Mouse (Mus musculus): ENCODE data around the gene Caskin1. TPM values are rescaled to one million over a fixed set of nuclear protein-coding genes. Genes with fewer than 3 reads are reported as not detected.
"Not testable (repeated sequence)": the region's sequence is repeated elsewhere in the genome, so short reads cannot be mapped to it uniquely, and the experiment has no call there.

Caskin1 gene
- polyA plus RNA-seq, 1 experiment: 0.47 TPM

DNA sequence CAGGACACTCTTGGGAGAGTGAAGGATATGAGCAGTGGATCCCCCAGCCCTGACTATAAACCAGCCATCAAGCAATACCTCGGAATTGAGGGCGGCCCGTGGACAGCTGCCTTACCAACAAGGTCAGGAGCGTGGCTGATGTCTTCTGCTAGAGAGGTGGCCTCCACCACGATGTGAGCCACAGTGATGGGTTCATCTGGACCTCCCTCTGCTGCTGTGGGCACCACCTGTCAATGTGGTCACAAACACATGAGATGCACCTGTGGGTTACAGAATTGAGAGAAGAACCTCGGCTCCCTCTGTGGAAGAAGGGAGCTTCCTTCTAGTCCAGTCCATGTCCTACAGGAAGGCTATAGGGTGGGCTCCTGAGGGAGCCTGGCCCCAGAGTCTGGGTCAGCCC, 38.9 kb upstream of the Caskin1 start:
- WGBS: 78% methylated on average over 6 of the region's 6 CpGs
- no peak for DNase-seq (ENCODE audit: low read depth in 1 of 2, low spot score in 2 of 2)
- H3K36me3 ChIP-seq (ENCODE audit: control insufficient read depth, insufficient read depth, low read length): peaks cover 44% of the 10 kb centered on the region
- H3K27ac ChIP-seq (ENCODE audit: insufficient read depth, low read length): no peak overlapping the region
- no peak for TF ChIP-seq CTCF (IDR thresholded peaks at IDR 0.05; ENCODE audit: extremely low read depth, insufficient read depth, insufficient read length, insufficient replicate concordance)
- no peak for TF ChIP-seq POLR2A (IDR thresholded peaks at IDR 0.05; ENCODE audit: low read depth, low read length)
- no peaks in the 10 kb centered on the region; the same call in 1 of the 2 replicates for H3K4me1 ChIP-seq (ENCODE audit: control insufficient read depth, insufficient read depth, insufficient read length)
- no peak overlapping the region for H3K4me3 ChIP-seq (ENCODE audit: extremely low read depth, insufficient read depth, insufficient read length)
- no peaks in the 10 kb centered on the region for H3K27me3 ChIP-seq (ENCODE audit: control insufficient read depth, insufficient read depth, low read length)

GRCm38 (mm10) chr17:24451220-24451619, 37.2 kb upstream of the Caskin1 start:
- no peak for DNase-seq (ENCODE audit: low read depth in 1 of 2, low spot score in 2 of 2)
- Histone ChIP-seq H3K36me3 (ENCODE audit: control insufficient read depth, insufficient read depth, low read length) (peaks cover 29% of the 10 kb centered on the region), H3K27ac (ENCODE audit: insufficient read depth, low read length) (no peak overlapping the region), H3K27me3 (ENCODE audit: control insufficient read depth, insufficient read depth, low read length) (no peaks in the 10 kb centered on the region), H3K4me1 (ENCODE audit: control insufficient read depth, insufficient read depth, insufficient read length) (no peaks in the 10 kb centered on the region; the same call in 1 of the 2 replicates), H3K4me3 (ENCODE audit: extremely low read depth, insufficient read depth, insufficient read length) (no peak overlapping the region)
- no peak for TF ChIP-seq CTCF (IDR thresholded peaks at IDR 0.05; ENCODE audit: extremely low read depth, insufficient read depth, insufficient read length, insufficient replicate concordance)
- no peak for TF ChIP-seq POLR2A (IDR thresholded peaks at IDR 0.05; ENCODE audit: low read depth, low read length)
- WGBS: 97% methylated on average over 6 of the region's 6 CpGs

DNA sequence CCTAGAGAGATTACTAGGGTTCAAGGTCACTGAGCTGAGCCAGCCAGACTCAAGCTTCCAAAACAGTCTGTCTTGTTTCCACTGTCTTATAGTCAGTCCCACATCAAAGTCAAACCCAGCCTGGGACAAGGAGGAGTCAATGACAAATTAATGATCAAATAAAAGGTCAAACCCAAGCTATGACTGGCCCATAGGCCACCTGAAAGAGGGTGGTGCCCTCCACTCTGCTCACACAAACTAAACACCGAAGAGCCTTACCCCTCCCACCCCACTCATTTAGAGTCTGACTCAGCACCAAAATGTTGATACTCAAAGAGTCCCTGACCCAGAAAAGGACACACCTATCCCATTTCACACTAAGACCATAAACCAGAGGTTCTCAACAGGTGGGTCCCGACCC, 35.0 kb upstream of the Caskin1 start:
- no peak overlapping the region for H3K27ac ChIP-seq (ENCODE audit: insufficient read depth, low read length)
- H3K4me1 ChIP-seq (ENCODE audit: control insufficient read depth, insufficient read depth, insufficient read length): no peaks in the 10 kb centered on the region; the same call in 1 of the 2 replicates
- WGBS: 78% methylated on average over 2 of the region's 2 CpGs
- peaks cover 9% of the 10 kb centered on the region for H3K36me3 ChIP-seq (ENCODE audit: control insufficient read depth, insufficient read depth, low read length)
- TF ChIP-seq CTCF (IDR thresholded peaks at IDR 0.05; ENCODE audit: extremely low read depth, insufficient read depth, insufficient read length, insufficient replicate concordance) (no peak), POLR2A (IDR thresholded peaks at IDR 0.05; ENCODE audit: low read depth, low read length) (no peak)
- DNase-seq (ENCODE audit: low read depth in 1 of 2, low spot score in 2 of 2): no peak
- no peak overlapping the region for H3K4me3 ChIP-seq (ENCODE audit: extremely low read depth, insufficient read depth, insufficient read length)
- no peaks in the 10 kb centered on the region for H3K27me3 ChIP-seq (ENCODE audit: control insufficient read depth, insufficient read depth, low read length)

GRCm38 (mm10) chr17:24454218-24454755, 34.1 kb upstream of the Caskin1 start:
- peak overlapping the region; percentile 86 for H3K4me3 ChIP-seq (ENCODE audit: extremely low read depth, insufficient read depth, insufficient read length)
- WGBS: 2% methylated on average over 14 of the region's 14 CpGs
- no peaks in the 10 kb centered on the region; the same call in 1 of the 2 replicates for H3K4me1 ChIP-seq (ENCODE audit: control insufficient read depth, insufficient read depth, insufficient read length)
- H3K27ac ChIP-seq (ENCODE audit: insufficient read depth, low read length): peak overlapping the region; percentile 94
- H3K27me3 ChIP-seq (ENCODE audit: control insufficient read depth, insufficient read depth, low read length): no peaks in the 10 kb centered on the region
- no peak for TF ChIP-seq CTCF (IDR thresholded peaks at IDR 0.05; ENCODE audit: extremely low read depth, insufficient read depth, insufficient read length, insufficient replicate concordance)
- TF ChIP-seq POLR2A (IDR thresholded peaks at IDR 0.05; ENCODE audit: low read depth, low read length): no peak
- H3K36me3 ChIP-seq (ENCODE audit: control insufficient read depth, insufficient read depth, low read length): peaks cover 6% of the 10 kb centered on the region
- no peak for DNase-seq (ENCODE audit: low read depth in 1 of 2, low spot score in 2 of 2)

DNA sequence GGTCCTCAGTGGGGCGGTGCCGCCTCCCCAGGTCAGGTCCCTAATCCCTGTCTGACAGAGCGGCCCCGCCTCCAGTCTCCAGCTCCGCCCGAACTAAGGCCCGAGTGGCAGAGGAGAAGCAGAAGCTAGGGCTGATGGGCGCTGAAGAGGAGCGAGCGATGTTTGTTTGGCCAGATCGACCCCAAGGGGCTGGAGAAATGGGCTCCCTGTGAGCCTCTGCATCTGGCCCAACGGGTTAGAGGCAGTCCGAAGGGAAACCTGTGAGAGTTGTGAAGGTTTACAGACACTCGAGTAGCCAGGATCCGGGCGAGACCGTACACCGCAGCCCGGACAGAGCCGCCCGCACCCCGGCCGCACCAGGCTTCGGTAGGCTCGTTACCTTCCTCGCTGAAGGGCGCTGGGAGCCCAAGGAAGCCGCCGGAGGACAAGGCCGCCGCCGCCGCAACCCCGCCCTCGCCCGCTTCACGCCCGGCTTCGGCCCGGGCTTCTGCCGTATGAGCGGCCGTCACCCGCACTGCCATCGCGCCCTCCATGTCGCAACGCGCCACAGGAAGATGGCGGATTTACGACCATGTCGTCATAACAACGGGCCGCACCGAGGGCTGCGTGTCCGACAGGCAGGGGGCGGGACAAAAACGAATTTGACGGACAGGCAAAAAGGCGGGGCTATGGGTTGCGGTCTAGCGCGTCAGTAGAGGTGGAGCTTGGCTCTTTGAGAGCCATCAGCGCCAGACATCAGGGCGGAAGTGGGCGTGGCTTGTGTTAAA, 33.5 kb upstream of the Caskin1 start:
- H3K4me1 ChIP-seq (ENCODE audit: control insufficient read depth, insufficient read depth, insufficient read length): no peaks in the 10 kb centered on the region; the same call in 1 of the 2 replicates
- TF ChIP-seq CTCF (IDR thresholded peaks at IDR 0.05; ENCODE audit: extremely low read depth, insufficient read depth, insufficient read length, insufficient replicate concordance) (no peak), POLR2A (IDR thresholded peaks at IDR 0.05; ENCODE audit: low read depth, low read length) (peak; percentile 84)
- peaks cover 2% of the 10 kb centered on the region; the same call in 1 of the 2 replicates for H3K36me3 ChIP-seq (ENCODE audit: control insufficient read depth, insufficient read depth, low read length)
- peak overlapping the region; percentile 94 for H3K27ac ChIP-seq (ENCODE audit: insufficient read depth, low read length)
- no peaks in the 10 kb centered on the region for H3K27me3 ChIP-seq (ENCODE audit: control insufficient read depth, insufficient read depth, low read length)
- peak; percentile 99 to 100 for DNase-seq (ENCODE audit: low read depth in 1 of 2, low spot score in 2 of 2)
- under 1% methylated on average over 67 of the region's 67 CpGs for WGBS
- H3K4me3 ChIP-seq (ENCODE audit: extremely low read depth, insufficient read depth, insufficient read length): peak overlapping the region; percentile 86

GRCm38 (mm10) chr17:24455523-24456206, 32.7 kb upstream of the Caskin1 start:
- DNase-seq (ENCODE audit: low read depth in 1 of 2, low spot score in 2 of 2); H3K27me3 ChIP-seq (ENCODE audit: control insufficient read depth, insufficient read depth, low read length); H3K27ac ChIP-seq (ENCODE audit: insufficient read depth, low read length); H3K36me3 ChIP-seq (ENCODE audit: control insufficient read depth, insufficient read depth, low read length); H3K4me3 ChIP-seq (ENCODE audit: extremely low read depth, insufficient read depth, insufficient read length); H3K4me1 ChIP-seq (ENCODE audit: control insufficient read depth, insufficient read depth, insufficient read length): not testable (repeated sequence)
- 51% methylated on average over 10 of the region's 10 CpGs for WGBS

Measured in spleen, adult 2 months (tissue).